Mouse (Mus musculus): ENCODE data around the gene Fgf22. TPM values are rescaled to one million over a fixed set of nuclear protein-coding genes. Genes with fewer than 3 reads are reported as not detected.

Fgf22 gene
- polyA plus RNA-seq, 1 experiment from 2014 or later = not detected

- peaks cover 27% of the 10 kb centered on the region for H3K4me1 ChIP-seq (ENCODE audit: control insufficient read depth, low read depth, low read length)
- peak; percentile 36 for ATAC-seq (ENCODE audit: low read depth)
- no peaks in the 10 kb centered on the region for H3K27me3 ChIP-seq (ENCODE audit: control insufficient read depth, insufficient read depth, low read depth, low read length)
- peak overlapping the region; percentile 95 for H3K4me3 ChIP-seq (ENCODE audit: low read depth, low read length)
- peak overlapping the region; percentile 88 for H3K27ac ChIP-seq (ENCODE audit: low read length)
- H3K4me2 ChIP-seq (ENCODE audit: low read depth, low read length) = peak overlapping the region; percentile 84
- no peaks in the 10 kb centered on the region for H3K36me3 ChIP-seq (ENCODE audit: control insufficient read depth, insufficient read depth)
- 11% methylated on average over 40 of the region's 40 CpGs for WGBS (ENCODE audit: insufficient replicate concordance)
- peak overlapping the region; percentile 60 for H3K9ac ChIP-seq (ENCODE audit: low read depth, low read length)
- 0 out of 2 replicates have a peak, but pooled peaks cover 3% of the 10 kb centered on the region for H3K9me3 ChIP-seq (replicated peaks; ENCODE audit: control insufficient read depth, low read length)
Observed at GRCm38 (mm10) chr10:79767372-79768244, 12.7 kb downstream of the Fgf22 start.

GRCm38 (mm10) chr10:79768400-79768799 is 13.5 kb downstream of the Fgf22 start:
- no peak for ATAC-seq (ENCODE audit: low read depth)
- no peaks in the 10 kb centered on the region for H3K36me3 ChIP-seq (ENCODE audit: control insufficient read depth, insufficient read depth)
- 0 out of 2 replicates have a peak, but pooled peaks cover 3% of the 10 kb centered on the region for H3K9me3 ChIP-seq (replicated peaks; ENCODE audit: control insufficient read depth, low read length)
- H3K27me3 ChIP-seq (ENCODE audit: control insufficient read depth, insufficient read depth, low read depth, low read length) = no peaks in the 10 kb centered on the region
- no peak overlapping the region for H3K9ac ChIP-seq (ENCODE audit: low read depth, low read length)
- no peak overlapping the region for H3K4me2 ChIP-seq (ENCODE audit: low read depth, low read length)
- no peak overlapping the region for H3K27ac ChIP-seq (ENCODE audit: low read length)
- 2% methylated on average over 5 of the region's 5 CpGs for WGBS (ENCODE audit: insufficient replicate concordance)
- no peak overlapping the region for H3K4me3 ChIP-seq (ENCODE audit: low read depth, low read length)
- peaks cover 27% of the 10 kb centered on the region for H3K4me1 ChIP-seq (ENCODE audit: control insufficient read depth, low read depth, low read length)

- Histone ChIP-seq H3K9me3 (replicated peaks; ENCODE audit: control insufficient read depth, low read length) (0 out of 2 replicates have a peak, but pooled peaks cover 3% of the 10 kb centered on the region), H3K27me3 (ENCODE audit: control insufficient read depth, insufficient read depth, low read depth, low read length) (no peaks in the 10 kb centered on the region), H3K36me3 (ENCODE audit: control insufficient read depth, insufficient read depth) (no peaks in the 10 kb centered on the region), H3K4me2 (ENCODE audit: low read depth, low read length) (no peak overlapping the region), H3K4me1 (ENCODE audit: control insufficient read depth, low read depth, low read length) (peaks cover 24% of the 10 kb centered on the region), H3K9ac (ENCODE audit: low read depth, low read length) (no peak overlapping the region), H3K4me3 (ENCODE audit: low read depth, low read length) (no peak overlapping the region), H3K27ac (ENCODE audit: low read length) (no peak overlapping the region)
- WGBS (ENCODE audit: insufficient replicate concordance) = 56% methylated on average over 4 of the region's 4 CpGs
- no peak for ATAC-seq (ENCODE audit: low read depth)
Observed at GRCm38 (mm10) chr10:79769329-79769728, 14.5 kb downstream of the Fgf22 start.

GRCm38 (mm10) chr10:79772320-79772719 is 17.4 kb downstream of the Fgf22 start:
- H3K36me3 ChIP-seq (ENCODE audit: control insufficient read depth, insufficient read depth) = no peaks in the 10 kb centered on the region
- peaks cover 12% of the 10 kb centered on the region for H3K4me1 ChIP-seq (ENCODE audit: control insufficient read depth, low read depth, low read length)
- H3K9me3 ChIP-seq (replicated peaks; ENCODE audit: control insufficient read depth, low read length) = peaks cover 5% of the 10 kb centered on the region; the same call in 1 of the 2 replicates
- ATAC-seq (ENCODE audit: low read depth) = no peak
- peaks cover 9% of the 10 kb centered on the region for H3K27me3 ChIP-seq (ENCODE audit: control insufficient read depth, insufficient read depth, low read depth, low read length)
- H3K4me2 ChIP-seq (ENCODE audit: low read depth, low read length) = no peak overlapping the region
- no peak overlapping the region for H3K27ac ChIP-seq (ENCODE audit: low read length)
- H3K4me3 ChIP-seq (ENCODE audit: low read depth, low read length) = no peak overlapping the region
- no peak overlapping the region for H3K9ac ChIP-seq (ENCODE audit: low read depth, low read length)
- 82% methylated on average over 3 of the region's 3 CpGs for WGBS (ENCODE audit: insufficient replicate concordance)

- Histone ChIP-seq H3K4me2 (ENCODE audit: low read depth, low read length) (no peak overlapping the region), H3K36me3 (ENCODE audit: control insufficient read depth, insufficient read depth) (no peaks in the 10 kb centered on the region), H3K9me3 (replicated peaks; ENCODE audit: control insufficient read depth, low read length) (peaks cover 5% of the 10 kb centered on the region; the same call in 1 of the 2 replicates), H3K27ac (ENCODE audit: low read length) (no peak overlapping the region), H3K4me1 (ENCODE audit: control insufficient read depth, low read depth, low read length) (peaks cover 4% of the 10 kb centered on the region), H3K4me3 (ENCODE audit: low read depth, low read length) (no peak overlapping the region), H3K27me3 (ENCODE audit: control insufficient read depth, insufficient read depth, low read depth, low read length) (peaks cover 18% of the 10 kb centered on the region), H3K9ac (ENCODE audit: low read depth, low read length) (no peak overlapping the region)
- ATAC-seq (ENCODE audit: low read depth) = no peak
- 80% methylated on average over 2 of the region's 2 CpGs for WGBS (ENCODE audit: insufficient replicate concordance)
Observed at GRCm38 (mm10) chr10:79773208-79773607, 18.3 kb downstream of the Fgf22 start.

GRCm38 (mm10) chr10:79774486-79775279 is 19.8 kb downstream of the Fgf22 start:
- no peak overlapping the region for H3K27ac ChIP-seq (ENCODE audit: low read length)
- H3K4me1 ChIP-seq (ENCODE audit: control insufficient read depth, low read depth, low read length) = peaks cover 6% of the 10 kb centered on the region
- 60% methylated on average over 5 of the region's 5 CpGs for WGBS (ENCODE audit: insufficient replicate concordance)
- H3K36me3 ChIP-seq (ENCODE audit: control insufficient read depth, insufficient read depth) = no peaks in the 10 kb centered on the region
- no peak overlapping the region for H3K9ac ChIP-seq (ENCODE audit: low read depth, low read length)
- no peak for ATAC-seq (ENCODE audit: low read depth)
- H3K27me3 ChIP-seq (ENCODE audit: control insufficient read depth, insufficient read depth, low read depth, low read length) = peaks cover 32% of the 10 kb centered on the region
- H3K4me3 ChIP-seq (ENCODE audit: low read depth, low read length) = no peak overlapping the region
- H3K9me3 ChIP-seq (replicated peaks; ENCODE audit: control insufficient read depth, low read length) = peaks cover 5% of the 10 kb centered on the region; the same call in 1 of the 2 replicates
- H3K4me2 ChIP-seq (ENCODE audit: low read depth, low read length) = no peak overlapping the region

GRCm38 (mm10) chr10:79777103-79777531 is 22.2 kb downstream of the Fgf22 start, which contains the start of gene Fstl3:
Fstl3 (plus strand) TSS chr10:79777272.
- no peak for ATAC-seq (ENCODE audit: low read depth)
- Histone ChIP-seq H3K9ac (ENCODE audit: low read depth, low read length) (0 out of 2 replicates have a peak within 1 kb of the TSS, but pooled peaks have one; percentile 13), H3K4me1 (ENCODE audit: control insufficient read depth, low read depth, low read length) (peaks cover 23% of the 10 kb centered on the region), H3K27me3 (ENCODE audit: control insufficient read depth, insufficient read depth, low read depth, low read length) (peaks cover 35% of the 10 kb centered on the region), H3K4me2 (ENCODE audit: low read depth, low read length) (peak within 1 kb of the TSS; percentile 56), H3K4me3 (ENCODE audit: low read depth, low read length) (peak within 1 kb of the TSS; percentile 44), H3K27ac (ENCODE audit: low read length) (no peak within 1 kb of the TSS), H3K9me3 (replicated peaks; ENCODE audit: control insufficient read depth, low read length) (peaks cover 4% of the 10 kb centered on the region; the same call in 1 of the 2 replicates), H3K36me3 (ENCODE audit: control insufficient read depth, insufficient read depth) (no peaks in the 10 kb centered on the region)
- WGBS (ENCODE audit: insufficient replicate concordance) = 4% methylated on average over 39 of the region's 39 CpGs

- no peaks in the 10 kb centered on the region for H3K36me3 ChIP-seq (ENCODE audit: control insufficient read depth, insufficient read depth)
- H3K9me3 ChIP-seq (replicated peaks; ENCODE audit: control insufficient read depth, low read length) = peaks cover 2% of the 10 kb centered on the region; the same call in 1 of the 2 replicates
- peaks cover 23% of the 10 kb centered on the region for H3K4me1 ChIP-seq (ENCODE audit: control insufficient read depth, low read depth, low read length)
- no peak overlapping the region for H3K4me3 ChIP-seq (ENCODE audit: low read depth, low read length)
- ATAC-seq (ENCODE audit: low read depth) = no peak
- H3K27me3 ChIP-seq (ENCODE audit: control insufficient read depth, insufficient read depth, low read depth, low read length) = peaks cover 35% of the 10 kb centered on the region
- H3K27ac ChIP-seq (ENCODE audit: low read length) = no peak overlapping the region
- no peak overlapping the region for H3K4me2 ChIP-seq (ENCODE audit: low read depth, low read length)
- no peak overlapping the region for H3K9ac ChIP-seq (ENCODE audit: low read depth, low read length)
- 23% methylated on average over 15 of the region's 15 CpGs for WGBS (ENCODE audit: insufficient replicate concordance)
Observed at GRCm38 (mm10) chr10:79778006-79778405, 23.1 kb downstream of the Fgf22 start.

Data from liver, embryonic 16.5 days (tissue).